Mouse (Mus musculus) limb, embryonic 11.5 days (tissue): ENCODE results near the gene Paxip1. TPM values are rescaled to one million over a fixed set of nuclear protein-coding genes. Genes with fewer than 3 reads are reported as not detected.

Source experiments
- polyA plus RNA-seq: library from polyadenylated mRNA; unstranded; fragments of >200 nt; fragmentation: Nextera tagmentation; extraction: Ambion mirVana; gene quantifications from 2 replicates; pipeline ENCODE4 v1.2.1, GENCODE M21; 2014

The Paxip1 gene
- polyA plus RNA-seq, 1 experiment from 2014 or later = 53.8 TPM

Other genes with a start within 250 kb of the Paxip1 start
- not detected in 2 replicates for gene Htr5a, start 50.5 kb upstream of the Paxip1 start, polyA plus RNA-seq